Mouse (Mus musculus): ENCODE measurements around the gene Tmod1. TPM values are rescaled to one million over a fixed set of nuclear protein-coding genes. Genes with fewer than 3 reads are reported as not detected.

The Tmod1 gene
- polyA plus RNA-seq, 1 experiment: 46.9 TPM

GRCm38 (mm10) chr4:46061259-46061962 lies 22.7 kb downstream of the Tmod1 start:
- 92% methylated on average over 12 of the region's 12 CpGs for WGBS
- H3K27ac ChIP-seq (ENCODE audit: control insufficient read depth, insufficient read depth, low read depth, low read length, poor library complexity): no peak overlapping the region
- TF ChIP-seq POLR2A (IDR thresholded peaks at IDR 0.05; ENCODE audit: borderline replicate concordance, control insufficient read depth, low read depth, low read length): no peak
- no peak for TF ChIP-seq CTCF (IDR thresholded peaks at IDR 0.05; ENCODE audit: control insufficient read depth, insufficient read depth, low read length)
- H3K4me3 ChIP-seq (replicated peaks; ENCODE audit: control insufficient read depth, low read depth, low read length): no peak overlapping the region
- H3K4me1 ChIP-seq (ENCODE audit: control insufficient read depth, insufficient read depth, low read length): no peaks in the 10 kb centered on the region

- TF ChIP-seq CTCF (IDR thresholded peaks at IDR 0.05; ENCODE audit: control insufficient read depth, insufficient read depth, low read length) (no peak), POLR2A (IDR thresholded peaks at IDR 0.05; ENCODE audit: borderline replicate concordance, control insufficient read depth, low read depth, low read length) (no peak)
- no peak overlapping the region for H3K27ac ChIP-seq (ENCODE audit: control insufficient read depth, insufficient read depth, low read depth, low read length, poor library complexity)
- no peak overlapping the region for H3K4me3 ChIP-seq (replicated peaks; ENCODE audit: control insufficient read depth, low read depth, low read length)
- H3K4me1 ChIP-seq (ENCODE audit: control insufficient read depth, insufficient read depth, low read length): no peaks in the 10 kb centered on the region
- WGBS: 79% methylated on average over 4 of the region's 4 CpGs
Observed at GRCm38 (mm10) chr4:46063841-46064240, 25.1 kb downstream of the Tmod1 start.

GRCm38 (mm10) chr4:46064263-46064662 lies 25.5 kb downstream of the Tmod1 start:
- 77% methylated on average over 8 of the region's 8 CpGs for WGBS
- Histone ChIP-seq H3K27ac (ENCODE audit: control insufficient read depth, insufficient read depth, low read depth, low read length, poor library complexity) (no peak overlapping the region), H3K4me3 (replicated peaks; ENCODE audit: control insufficient read depth, low read depth, low read length) (no peak overlapping the region), H3K4me1 (ENCODE audit: control insufficient read depth, insufficient read depth, low read length) (no peaks in the 10 kb centered on the region)
- TF ChIP-seq CTCF (IDR thresholded peaks at IDR 0.05; ENCODE audit: control insufficient read depth, insufficient read depth, low read length): no peak
- TF ChIP-seq POLR2A (IDR thresholded peaks at IDR 0.05; ENCODE audit: borderline replicate concordance, control insufficient read depth, low read depth, low read length): no peak

- 85% methylated on average over 3 of the region's 3 CpGs for WGBS
- Histone ChIP-seq H3K27ac (ENCODE audit: control insufficient read depth, insufficient read depth, low read depth, low read length, poor library complexity) (no peak overlapping the region), H3K4me1 (ENCODE audit: control insufficient read depth, insufficient read depth, low read length) (no peaks in the 10 kb centered on the region), H3K4me3 (replicated peaks; ENCODE audit: control insufficient read depth, low read depth, low read length) (no peak overlapping the region)
- TF ChIP-seq POLR2A (IDR thresholded peaks at IDR 0.05; ENCODE audit: borderline replicate concordance, control insufficient read depth, low read depth, low read length) (no peak), CTCF (IDR thresholded peaks at IDR 0.05; ENCODE audit: control insufficient read depth, insufficient read depth, low read length) (no peak)
Observed at GRCm38 (mm10) chr4:46064961-46065360, 26.2 kb downstream of the Tmod1 start.

GRCm38 (mm10) chr4:46065695-46066340 lies 27.1 kb downstream of the Tmod1 start:
- Histone ChIP-seq H3K4me1 (ENCODE audit: control insufficient read depth, insufficient read depth, low read length) (no peaks in the 10 kb centered on the region), H3K27ac (ENCODE audit: control insufficient read depth, insufficient read depth, low read depth, low read length, poor library complexity) (no peak overlapping the region), H3K4me3 (replicated peaks; ENCODE audit: control insufficient read depth, low read depth, low read length) (no peak overlapping the region)
- TF ChIP-seq CTCF (IDR thresholded peaks at IDR 0.05; ENCODE audit: control insufficient read depth, insufficient read depth, low read length) (no peak), POLR2A (IDR thresholded peaks at IDR 0.05; ENCODE audit: borderline replicate concordance, control insufficient read depth, low read depth, low read length) (no peak)
- 76% methylated on average over 8 of the region's 8 CpGs for WGBS

GRCm38 (mm10) chr4:46068060-46068459 lies 29.3 kb downstream of the Tmod1 start:
- Histone ChIP-seq H3K4me1 (ENCODE audit: control insufficient read depth, insufficient read depth, low read length) (no peaks in the 10 kb centered on the region), H3K4me3 (replicated peaks; ENCODE audit: control insufficient read depth, low read depth, low read length) (no peak overlapping the region), H3K27ac (ENCODE audit: control insufficient read depth, insufficient read depth, low read depth, low read length, poor library complexity) (no peak overlapping the region)
- WGBS: 90% methylated on average over 3 of the region's 3 CpGs
- TF ChIP-seq POLR2A (IDR thresholded peaks at IDR 0.05; ENCODE audit: borderline replicate concordance, control insufficient read depth, low read depth, low read length) (no peak), CTCF (IDR thresholded peaks at IDR 0.05; ENCODE audit: control insufficient read depth, insufficient read depth, low read length) (no peak)

- Histone ChIP-seq H3K27ac (ENCODE audit: control insufficient read depth, insufficient read depth, low read depth, low read length, poor library complexity) (no peak overlapping the region), H3K4me3 (replicated peaks; ENCODE audit: control insufficient read depth, low read depth, low read length) (no peak overlapping the region), H3K4me1 (ENCODE audit: control insufficient read depth, insufficient read depth, low read length) (no peaks in the 10 kb centered on the region)
- 68% methylated on average over 1 of the region's 1 CpGs for WGBS
- TF ChIP-seq POLR2A (IDR thresholded peaks at IDR 0.05; ENCODE audit: borderline replicate concordance, control insufficient read depth, low read depth, low read length) (no peak), CTCF (IDR thresholded peaks at IDR 0.05; ENCODE audit: control insufficient read depth, insufficient read depth, low read length) (no peak)
Observed at GRCm38 (mm10) chr4:46068573-46068972, 29.8 kb downstream of the Tmod1 start.

- no peaks in the 10 kb centered on the region for H3K4me1 ChIP-seq (ENCODE audit: control insufficient read depth, insufficient read depth, low read length)
- 88% methylated on average over 6 of the region's 6 CpGs for WGBS
- TF ChIP-seq POLR2A (IDR thresholded peaks at IDR 0.05; ENCODE audit: borderline replicate concordance, control insufficient read depth, low read depth, low read length) (no peak), CTCF (IDR thresholded peaks at IDR 0.05; ENCODE audit: control insufficient read depth, insufficient read depth, low read length) (no peak)
- H3K27ac ChIP-seq (ENCODE audit: control insufficient read depth, insufficient read depth, low read depth, low read length, poor library complexity): no peak overlapping the region
- no peak overlapping the region for H3K4me3 ChIP-seq (replicated peaks; ENCODE audit: control insufficient read depth, low read depth, low read length)
Observed at GRCm38 (mm10) chr4:46069851-46070482, 31.2 kb downstream of the Tmod1 start.

All from bone marrow, adult 2 months (tissue).